8 mouse cellular contexts compared by ENCODE assay signal in the genomic region with DNA sequence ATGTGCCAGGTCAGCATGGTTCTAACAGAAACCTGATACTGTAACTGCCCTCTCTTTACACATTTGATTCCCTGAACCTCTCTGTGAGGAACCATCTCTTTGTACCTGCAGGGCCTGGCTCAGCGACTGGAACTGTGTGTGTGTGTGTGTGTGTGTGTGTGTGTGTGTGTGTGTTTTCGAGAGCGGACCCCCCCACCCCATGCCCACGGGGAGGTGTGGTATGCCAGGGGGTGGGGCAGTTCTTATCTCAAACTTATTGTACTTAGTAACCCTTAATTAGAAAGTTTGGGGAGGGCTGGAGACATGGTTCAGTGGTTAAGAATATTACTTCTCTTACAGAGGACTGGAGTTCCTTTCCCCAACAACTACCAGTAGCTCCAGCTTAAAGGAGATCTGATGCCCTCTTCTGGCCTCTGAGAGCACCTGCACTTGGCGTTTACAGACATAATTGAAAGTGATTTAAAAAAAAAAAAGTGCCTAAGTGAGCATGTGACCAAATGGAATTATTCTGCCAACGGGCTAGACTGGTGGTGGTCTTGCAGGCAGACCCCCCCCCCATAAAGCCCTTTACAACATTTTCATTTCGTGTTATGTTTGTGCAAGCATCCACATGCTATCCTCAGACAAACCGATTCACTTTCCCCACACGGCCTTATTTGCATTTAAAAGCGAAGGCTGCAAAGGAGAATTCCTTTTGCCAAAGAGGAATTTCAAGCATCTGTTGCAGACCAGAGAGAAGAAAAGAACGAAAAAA.
A peak's percentile ranks its signal among the peaks of the same experiment; 100 is the strongest.
DNase-seq lines count a peak whose midpoint lies in the region; ATAC-seq and TF ChIP-seq lines count a peak whose summit lies in the region.

No protein-coding gene starts in this region.

- TF ChIP-seq POLR2A in bone marrow, adult 2 months (IDR thresholded peaks at IDR 0.05; ENCODE audit: borderline replicate concordance, control insufficient read depth, low read depth, low read length): no peak

- no peaks in the 10 kb centered on the region for H3K36me3 ChIP-seq in E14TG2a.4 (ENCODE audit: insufficient read depth, low read length)
- H3K36me3 ChIP-seq in embryonic facial prominence, embryonic 14.5 days (ENCODE audit: control insufficient read depth, insufficient read depth, low read length): no peaks in the 10 kb centered on the region
- H3K36me3 ChIP-seq in liver, embryonic 16.5 days (ENCODE audit: control insufficient read depth, insufficient read depth): no peaks in the 10 kb centered on the region

- peak; percentile 91 for DNase-seq in embryonic facial prominence, embryonic 14.5 days (ENCODE audit: low spot score)
- peak; percentile 7 to 54 for DNase-seq in heart, postnatal 14 days
- DNase-seq in kidney, postnatal 36 days: peak; percentile 48 to 56
- DNase-seq in neural tube, embryonic 10.5 days (ENCODE audit: extremely low spot score, low spot score): peak; percentile 24
- peak; percentile 19 for DNase-seq in thymus, postnatal 4 days

- ATAC-seq in embryonic facial prominence, embryonic 14.5 days (ENCODE audit: low read depth): peak; percentile 77; the same call in 1 of the 2 replicates
- no peak for ATAC-seq in liver, embryonic 16.5 days (ENCODE audit: low read depth)

- H3K4me1 ChIP-seq in E14TG2a.4 (replicated peaks; ENCODE audit: low read depth, low read length): peaks cover 52% of the 10 kb centered on the region
- no peaks in the 10 kb centered on the region for H3K4me1 ChIP-seq in bone marrow, adult 2 months (ENCODE audit: control insufficient read depth, insufficient read depth, low read length)
- H3K4me1 ChIP-seq in embryonic facial prominence, embryonic 14.5 days (ENCODE audit: control insufficient read depth, insufficient read depth, low read length): no peaks in the 10 kb centered on the region
- no peaks in the 10 kb centered on the region for H3K4me1 ChIP-seq in liver, embryonic 16.5 days (ENCODE audit: control insufficient read depth, low read depth, low read length)

- peak overlapping the region; percentile 35 for H3K9ac ChIP-seq in embryonic facial prominence, embryonic 14.5 days (ENCODE audit: low read depth, low read length)
- H3K9ac ChIP-seq in liver, embryonic 16.5 days (ENCODE audit: low read depth, low read length): no peak overlapping the region

- intact Hi-C loops in heart, postnatal 14 days (cut with DNase I): loop anchor here (10.0 kb wide), 1 partner anchor 85 kb away; no protein-coding TSS in a partner anchor

- no peaks in the 10 kb centered on the region for H3K27me3 ChIP-seq in E14TG2a.4 (ENCODE audit: insufficient read depth, low read length)
- no peaks in the 10 kb centered on the region for H3K27me3 ChIP-seq in embryonic facial prominence, embryonic 14.5 days (replicated peaks; ENCODE audit: control insufficient read depth, insufficient read depth, low read length)
- H3K27me3 ChIP-seq in liver, embryonic 16.5 days (ENCODE audit: control insufficient read depth, insufficient read depth, low read depth, low read length): no peaks in the 10 kb centered on the region

- no peaks in the 10 kb centered on the region for H3K9me3 ChIP-seq in E14TG2a.4 (ENCODE audit: low read length)
- H3K9me3 ChIP-seq in embryonic facial prominence, embryonic 14.5 days (ENCODE audit: control insufficient read depth, low read length): no peaks in the 10 kb centered on the region
- no peaks in the 10 kb centered on the region for H3K9me3 ChIP-seq in liver, embryonic 16.5 days (replicated peaks; ENCODE audit: control insufficient read depth, low read length)

- WGBS in bone marrow, adult 2 months: 14% methylated on average over 11 of the region's 11 CpGs
- WGBS in embryonic facial prominence, embryonic 14.5 days: 14% methylated on average over 9 of the region's 11 CpGs
- 24% methylated on average over 11 of the region's 11 CpGs for WGBS in liver, embryonic 16.5 days (ENCODE audit: insufficient replicate concordance)

- peak overlapping the region; percentile 55 for H3K4me2 ChIP-seq in embryonic facial prominence, embryonic 14.5 days (ENCODE audit: low read depth, low read length)
- H3K4me2 ChIP-seq in liver, embryonic 16.5 days (ENCODE audit: low read depth, low read length): peak overlapping the region; percentile 67

- TF ChIP-seq CTCF in E14TG2a.4 (conservative IDR thresholded peaks at IDR 0.05; ENCODE audit: low read length): peak; percentile 46
- peak; percentile 34 for TF ChIP-seq CTCF in bone marrow, adult 2 months (IDR thresholded peaks at IDR 0.05; ENCODE audit: control insufficient read depth, insufficient read depth, low read length)

- no peak overlapping the region for H3K27ac ChIP-seq in bone marrow, adult 2 months (ENCODE audit: control insufficient read depth, insufficient read depth, low read depth, low read length, poor library complexity)
- H3K27ac ChIP-seq in embryonic facial prominence, embryonic 14.5 days (replicated peaks; ENCODE audit: low read depth, low read length): peak overlapping the region; percentile 81
- H3K27ac ChIP-seq in liver, embryonic 16.5 days (ENCODE audit: low read length): no peak overlapping the region

- H3K4me3 ChIP-seq in E14TG2a.4 (replicated peaks; ENCODE audit: low read length): peak overlapping the region; percentile 55
- peak overlapping the region; percentile 42 for H3K4me3 ChIP-seq in bone marrow, adult 2 months (replicated peaks; ENCODE audit: control insufficient read depth, low read depth, low read length)
- peak overlapping the region; percentile 29 for H3K4me3 ChIP-seq in embryonic facial prominence, embryonic 14.5 days (ENCODE audit: low read depth, low read length)
- H3K4me3 ChIP-seq in liver, embryonic 16.5 days (ENCODE audit: low read depth, low read length): peak overlapping the region; percentile 36

Comparison
In these comparisons a context has a peak if more than half of its experiments do, and no peak if none do; other contexts are left out.
1. DNase-seq: peak in every context shown above with its lines; median percentile 91 in embryonic facial prominence, embryonic 14.5 days; 52 in kidney, postnatal 36 days; 30 in heart, postnatal 14 days; 24 in neural tube, embryonic 10.5 days; 19 in thymus, postnatal 4 days.